Mouse (Mus musculus): ENCODE measurements around the gene Tnfsf14.

GRCm38 (mm10) chr17:57153787-57154186 is 40.2 kb downstream of the Tnfsf14 start:
- no peak for TF ChIP-seq POLR2A (IDR thresholded peaks at IDR 0.05; ENCODE audit: borderline replicate concordance, extremely low read depth, low read depth, low read length)
- no peak for TF ChIP-seq CTCF (IDR thresholded peaks at IDR 0.05; ENCODE audit: insufficient read depth, low read length)

Measured in lung, adult 2 months (tissue).